Mouse (Mus musculus) left cerebral cortex, postnatal 25 days (tissue): Measurements from ENCODE around the gene Sstr4. TPM values are rescaled to one million over a fixed set of nuclear protein-coding genes. Genes with fewer than 3 reads are reported as not detected.

Experiments
- DNase-seq, 2 experiments: peaks; one replicate each; pipeline ENCODE4 v3.0.0; 2022; ENCODE audit warnings: low spot score in 2 of 2, mixed read lengths in 1 of 2
- intact Hi-C: fragments of 180-260 bp; cut with DNase I; formaldehyde crosslinking; loops from one replicate; pipeline ENCODE4 v1.15.1; 2025
- total RNA-seq, 2 experiments: library from RNA; stranded (reverse); gene quantifications; 2 replicates each; pipeline ENCODE4 v1.2.3; 2021

The Sstr4 gene
- 10 to 100 TPM; 35.1 to 42.9 TPM for total RNA-seq

- peak; percentile 77 to 80 for DNase-seq
Measured at GRCm38 (mm10) chr2:148395131-148396051, at the start of gene Sstr4. TSS of gene Sstr4 (plus strand) at chr2:148395344.

GRCm38 (mm10) chr2:148345373-148345772 lies 49.8 kb upstream of the Sstr4 start:
- DNase-seq = no peak
- intact Hi-C loops = no loop called here

More at GRCm38 (mm10) chr2:148395131-148396051, at the start of gene Sstr4:
- intact Hi-C loops = loop anchor here (1.0 to 5.0 kb wide), 3 partner anchors 70 to 188 kb away; no protein-coding TSS in a partner anchor

GRCm38 (mm10) chr2:148346976-148347375 lies 48.2 kb upstream of the Sstr4 start:
- no peak for DNase-seq
- intact Hi-C loops = no loop called here

GRCm38 (mm10) chr2:148349509-148350307 lies 45.4 kb upstream of the Sstr4 start:
- intact Hi-C loops = no loop called here
- no peak for DNase-seq

DNA sequence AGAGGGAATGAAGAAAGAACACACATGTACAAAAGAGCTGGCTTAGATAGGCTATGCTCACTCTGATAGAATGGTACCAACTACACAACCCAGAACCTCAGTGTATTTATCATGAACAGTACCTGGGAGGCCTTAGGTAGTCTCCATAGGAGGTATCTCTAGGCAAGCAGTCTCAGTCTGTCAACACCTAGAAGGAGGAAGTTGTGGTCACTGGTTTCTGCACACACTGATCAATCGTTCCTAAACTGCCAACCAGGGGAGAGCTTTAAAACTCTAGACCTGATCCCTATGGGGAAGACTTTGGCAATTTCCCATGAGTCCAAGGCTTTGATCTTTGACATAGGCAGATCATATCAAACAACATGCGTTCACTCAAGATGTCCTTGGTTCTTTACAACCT lies 44.7 kb upstream of the Sstr4 start:
- no peak for DNase-seq
- intact Hi-C loops = no loop called here

- DNase-seq = no peak
- intact Hi-C loops = no loop called here
Measured at GRCm38 (mm10) chr2:148352655-148353054, 42.5 kb upstream of the Sstr4 start.

- intact Hi-C loops = no loop called here
- DNase-seq = no peak
Measured at GRCm38 (mm10) chr2:148357145-148357544, 38.0 kb upstream of the Sstr4 start.

DNA sequence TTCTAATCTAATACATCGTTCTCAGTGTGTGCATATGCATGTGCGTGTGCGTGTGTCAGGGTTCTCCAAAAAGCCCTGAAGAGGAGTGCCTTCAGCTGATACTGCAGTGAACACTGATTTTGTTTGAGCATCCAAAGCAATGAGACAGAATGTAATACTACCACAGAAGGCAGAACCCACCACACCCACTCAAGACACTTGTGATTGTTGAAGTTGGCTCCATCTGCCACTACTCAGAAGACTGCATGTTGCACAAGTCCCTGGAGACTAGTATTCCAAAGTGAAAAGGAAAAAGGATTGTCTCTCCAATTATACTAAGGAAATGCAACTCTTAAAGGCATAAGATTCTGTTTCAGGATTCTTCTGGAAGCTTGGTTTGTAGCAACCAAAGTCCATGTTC lies 30.6 kb upstream of the Sstr4 start:
- intact Hi-C loops = no loop called here
- DNase-seq = peak; percentile 42 to 91

- no peak for DNase-seq
Measured at GRCm38 (mm10) chr2:148365227-148365626, 29.9 kb upstream of the Sstr4 start.

DNA sequence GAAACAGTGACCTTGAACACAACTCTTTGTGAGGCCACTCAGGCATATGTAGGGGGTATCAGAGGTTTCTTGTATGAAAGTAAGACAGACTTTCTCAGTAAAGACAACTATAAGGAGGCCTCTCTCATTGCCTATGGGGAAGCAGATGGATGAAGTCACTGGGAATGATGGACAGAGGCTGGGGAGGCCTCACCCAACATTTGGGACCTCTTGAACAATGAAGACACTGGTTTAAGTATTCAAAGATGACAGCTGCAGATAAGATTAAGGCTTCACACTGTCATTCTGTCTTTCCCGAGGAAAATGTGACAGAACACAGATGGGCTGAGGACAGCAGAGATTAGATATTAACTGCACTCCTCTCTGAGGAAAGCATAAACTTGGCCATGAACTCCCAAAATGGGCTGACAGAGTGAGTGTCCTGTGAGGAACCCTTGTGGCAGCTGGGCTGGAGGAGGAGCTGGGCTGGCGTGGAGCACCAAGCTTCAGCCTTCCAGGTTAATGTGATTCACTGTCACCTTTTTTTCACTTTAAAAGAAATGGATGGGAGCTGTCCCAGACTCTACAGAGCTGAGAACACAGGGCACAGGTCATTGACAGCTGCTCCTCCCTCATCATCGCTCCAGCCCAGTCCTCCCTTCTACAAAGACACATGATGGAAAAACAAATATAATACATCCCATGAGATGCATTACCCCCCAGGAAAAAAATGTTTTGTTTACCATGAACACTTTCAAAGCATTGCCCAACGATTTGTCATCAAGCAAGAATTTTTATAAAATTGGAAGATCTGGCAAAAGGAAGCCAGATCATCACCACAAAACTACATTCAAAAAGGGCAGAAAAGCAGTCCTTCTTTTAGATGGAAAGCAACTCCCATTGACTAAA lies 23.2 kb upstream of the Sstr4 start:
- DNase-seq = no peak
- intact Hi-C loops = no loop called here

More at GRCm38 (mm10) chr2:148365227-148365626, 29.9 kb upstream of the Sstr4 start:
- intact Hi-C loops = no loop called here

- intact Hi-C loops = no loop called here
- DNase-seq = no peak
Measured at GRCm38 (mm10) chr2:148373602-148374071, 21.5 kb upstream of the Sstr4 start.

DNA sequence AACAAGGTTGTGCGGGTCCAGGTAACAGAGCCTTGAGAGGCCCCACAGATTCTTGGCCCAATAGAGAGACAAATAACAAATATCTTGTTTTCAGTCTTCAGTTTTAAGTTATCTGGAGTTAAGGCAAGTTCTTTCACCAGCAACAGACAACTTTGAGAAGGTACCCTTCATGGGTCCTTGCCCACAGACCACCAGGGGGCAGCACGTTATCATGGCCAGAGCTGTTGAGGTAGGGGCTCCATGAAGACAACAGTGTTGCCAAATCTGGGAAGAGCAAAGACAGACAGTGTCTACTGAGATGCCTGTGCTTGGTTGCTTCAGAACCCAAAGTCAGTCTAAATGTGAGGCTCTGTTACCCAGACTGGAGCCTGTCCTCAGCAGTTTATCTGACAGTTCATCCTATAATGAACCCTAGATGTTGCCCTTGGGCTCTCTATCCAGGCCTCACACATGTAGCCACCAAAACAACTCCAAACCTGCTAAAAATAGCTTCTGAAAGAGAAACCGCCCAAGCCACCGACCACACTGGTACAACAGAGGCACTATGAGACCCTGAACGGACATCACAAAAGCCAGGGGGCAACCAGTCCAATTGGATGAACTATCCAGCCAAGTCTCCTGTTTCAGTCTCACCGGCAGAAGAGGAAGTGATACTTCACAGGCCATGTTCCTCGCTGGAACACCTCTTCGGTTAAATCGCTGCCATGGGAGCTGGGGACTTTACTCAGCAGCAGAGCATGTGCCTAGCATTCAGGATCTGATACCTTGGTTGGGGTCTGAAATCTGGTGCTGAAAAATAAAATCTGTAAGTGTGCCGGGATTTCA lies 19.6 kb upstream of the Sstr4 start:
- intact Hi-C loops = no loop called here
- no peak for DNase-seq

GRCm38 (mm10) chr2:148378817-148379342 lies 16.3 kb upstream of the Sstr4 start:
- intact Hi-C loops = no loop called here
- DNase-seq = no peak

- no peak for DNase-seq
- intact Hi-C loops = no loop called here
Measured at GRCm38 (mm10) chr2:148379899-148380413, 15.2 kb upstream of the Sstr4 start.

- intact Hi-C loops = no loop called here
- no peak for DNase-seq
Measured at GRCm38 (mm10) chr2:148381076-148381475, 14.1 kb upstream of the Sstr4 start.

DNA sequence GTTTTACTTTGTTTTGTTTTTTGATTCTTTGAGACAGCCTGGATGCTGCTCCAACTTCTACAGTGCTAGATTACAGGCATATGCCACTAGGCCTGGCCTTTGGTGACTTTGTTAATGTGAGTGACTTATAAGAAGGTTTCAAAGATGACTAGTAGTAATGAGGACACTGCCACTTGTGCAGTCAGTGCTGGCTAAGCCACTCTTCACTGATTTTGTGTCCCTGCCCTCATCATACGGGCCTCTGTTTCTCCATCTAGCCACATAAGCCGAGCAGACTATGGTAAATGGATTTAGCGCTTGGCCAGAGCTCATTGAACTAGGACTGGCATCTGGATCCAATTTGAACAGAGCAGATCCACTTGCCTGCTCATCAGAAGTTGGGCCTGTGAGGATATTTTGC lies 8.7 kb upstream of the Sstr4 start:
- DNase-seq = no peak
- intact Hi-C loops = no loop called here

GRCm38 (mm10) chr2:148386927-148387326 lies 8.2 kb upstream of the Sstr4 start:
- intact Hi-C loops = no loop called here
- DNase-seq = no peak
